Mouse (Mus musculus) heart, postnatal 10 days (tissue): ENCODE data around the gene Lpp. TPM values are rescaled to one million over a fixed set of nuclear protein-coding genes. Genes with fewer than 3 reads are reported as not detected.

Source experiments
- DNase-seq, 2 experiments: peaks; one replicate each; pipeline ENCODE4 v3.0.0; 2021
- intact Hi-C: fragments of 180-260 bp; cut with DNase I; formaldehyde crosslinking; loops from one replicate; pipeline ENCODE4 v1.15.1; 2025
- total RNA-seq, 2 experiments: library from RNA; stranded (reverse); gene quantifications; 2 replicates each; pipeline ENCODE4 v1.2.3; 2021

The Lpp gene
- 10 to 100 TPM; 58.8 TPM for total RNA-seq

DNA sequence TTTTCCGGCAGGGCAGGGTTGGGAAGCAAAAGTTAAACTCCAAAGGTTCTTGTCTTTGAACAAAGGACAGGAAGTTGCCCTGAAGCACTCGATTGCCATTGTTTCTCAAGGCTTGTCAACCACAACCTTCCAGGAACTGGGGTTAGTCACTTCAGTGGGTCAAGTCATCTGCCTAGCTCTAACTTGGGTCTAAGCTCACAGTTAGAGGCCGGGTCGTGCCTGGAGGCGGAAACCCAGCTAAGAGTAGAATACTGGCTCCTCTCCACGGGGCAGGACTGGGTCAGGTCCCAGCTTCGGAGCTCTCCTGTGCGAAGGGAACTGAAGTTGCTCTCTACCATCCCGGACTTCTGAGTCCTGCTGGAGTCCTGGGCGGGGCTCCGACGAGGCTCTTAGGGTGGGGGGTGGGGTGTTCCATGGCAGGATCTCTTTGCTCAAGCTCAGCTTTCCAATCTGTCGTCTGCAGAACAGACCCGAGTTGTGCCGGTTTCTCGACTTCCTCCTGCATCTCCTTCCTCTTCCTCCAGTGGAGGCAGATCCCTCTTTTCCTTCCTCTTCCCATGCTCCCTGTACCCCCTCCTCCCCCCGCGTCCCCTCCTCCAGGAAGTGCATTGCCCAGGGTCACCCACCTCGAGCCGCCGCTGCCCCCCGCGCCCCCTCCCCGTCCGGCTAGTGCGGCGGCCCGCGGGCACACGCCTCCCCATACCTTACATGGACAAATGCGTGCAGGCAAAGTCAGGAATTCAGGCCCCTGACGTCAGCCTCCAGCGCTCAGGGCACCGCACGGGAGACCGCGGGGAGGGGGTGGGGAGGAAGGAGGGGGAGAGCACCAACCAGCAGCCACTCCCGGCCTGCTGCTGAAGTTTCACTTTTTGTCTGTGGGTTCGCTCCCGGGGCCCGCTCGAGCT, at the start of gene Lpp:
Lpp (plus strand) TSS at position 857 of the 905 bp plus-strand sequence.
- intact Hi-C loops = loop anchor here (1.0 to 5.0 kb wide), 4 partner anchors 89 to 669 kb away; partner anchors contain the start of genes Bcl6 and Gm37419
- peak; percentile 82 to 86 for DNase-seq

DNA sequence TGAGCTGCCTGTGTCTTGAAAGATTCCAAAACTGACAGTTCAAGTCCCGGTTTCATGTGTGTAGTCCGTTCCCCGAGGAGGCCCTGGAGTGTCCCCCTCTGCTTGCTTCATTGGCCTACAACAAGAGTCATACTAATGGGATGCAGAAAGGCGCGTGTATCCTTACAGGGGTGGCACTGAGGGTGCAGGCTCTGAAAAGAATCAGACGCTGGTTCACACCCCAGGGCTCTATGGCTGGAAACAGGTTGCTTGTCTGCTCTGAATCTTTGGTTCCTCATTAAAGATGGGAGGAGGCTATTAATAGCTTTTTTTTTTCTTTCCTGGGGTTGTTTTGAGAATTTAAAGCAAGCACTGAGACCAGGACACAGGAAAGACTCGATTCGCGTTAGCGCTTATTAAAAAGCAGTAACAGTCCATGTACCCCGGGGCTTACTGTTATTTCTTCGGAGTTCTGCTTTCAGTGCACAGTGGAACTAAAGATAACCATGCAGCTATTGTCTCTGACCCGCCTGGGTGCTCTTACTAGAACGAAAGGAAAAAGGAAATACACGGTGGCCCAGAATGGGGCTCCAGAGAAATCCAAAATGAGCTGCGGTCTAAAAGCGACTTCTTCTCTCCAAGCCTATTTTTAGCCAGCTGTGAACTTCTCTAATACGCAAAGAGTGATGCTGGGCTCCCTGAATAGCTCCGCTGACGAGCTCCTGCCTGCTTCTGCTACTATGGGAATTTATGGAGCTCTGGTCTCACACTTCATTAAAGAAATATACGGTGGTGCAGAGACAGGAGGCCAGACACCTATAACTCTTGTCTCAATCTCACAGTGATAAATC, 45.5 kb upstream of the Lpp start:
- peak; percentile 60 to 69 for DNase-seq
- intact Hi-C loops = loop anchor here (5.0 kb wide), 1 partner anchor 355 kb away; no protein-coding TSS in a partner anchor

DNA sequence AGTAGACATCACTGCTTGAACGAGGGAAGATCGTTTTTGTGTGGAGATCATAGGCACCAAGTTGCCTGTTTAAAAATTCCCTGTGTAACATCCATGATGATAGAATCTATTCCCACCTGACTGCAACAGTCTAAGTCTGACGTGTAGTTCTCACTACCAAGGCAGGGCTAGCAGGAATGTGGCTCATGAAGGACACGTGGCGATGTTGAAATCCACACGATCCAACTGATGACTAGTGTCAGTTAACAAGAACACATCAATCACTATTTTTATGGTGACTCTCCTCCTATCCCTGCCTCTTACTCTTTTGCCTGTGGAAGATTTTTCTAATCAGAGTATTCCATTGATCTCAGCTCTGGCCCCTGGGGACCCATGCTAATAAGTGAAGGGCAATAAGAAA, 43.0 kb upstream of the Lpp start:
- intact Hi-C loops = no loop called here
- DNase-seq = no peak

DNA sequence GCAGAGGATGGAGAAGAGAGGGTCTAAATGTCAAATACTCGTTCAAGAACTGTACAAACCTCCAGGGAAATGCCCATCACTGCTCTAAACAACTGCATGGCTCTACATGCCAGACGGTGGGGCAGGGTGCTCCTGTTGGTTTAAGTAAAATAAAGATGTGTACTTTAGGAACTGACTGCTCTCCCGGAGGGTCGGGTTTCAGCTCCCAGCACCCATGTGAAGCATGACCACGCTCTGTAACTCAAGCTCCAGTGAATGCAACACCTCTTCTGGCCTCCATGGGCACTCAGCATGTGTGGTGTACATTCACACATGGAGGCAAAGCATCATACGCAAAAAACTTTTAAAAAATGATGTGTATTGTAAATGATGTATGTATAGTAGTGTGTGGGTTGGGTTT, 42.6 kb upstream of the Lpp start:
- DNase-seq = no peak
- intact Hi-C loops = no loop called here

DNA sequence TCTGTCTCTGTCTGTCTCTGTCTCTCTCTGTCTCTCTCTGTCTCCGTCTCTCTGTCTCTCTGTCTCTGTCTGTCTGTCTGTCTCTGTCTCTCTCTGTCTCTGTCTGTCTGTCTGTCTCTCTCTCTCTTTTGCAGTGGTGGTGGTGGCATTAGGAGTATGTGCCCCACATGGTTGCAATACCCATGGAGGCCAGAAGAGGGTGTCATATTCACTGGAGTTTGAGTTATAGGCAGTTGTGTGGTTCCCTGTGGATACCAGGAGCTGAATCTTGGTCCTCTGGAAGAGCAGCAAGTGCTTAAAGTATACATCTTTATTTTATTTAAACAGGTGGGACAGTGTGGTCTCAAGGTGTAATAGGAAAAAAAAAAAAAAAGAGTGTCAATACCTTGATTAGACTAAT, 41.5 kb upstream of the Lpp start:
- intact Hi-C loops = no loop called here
- DNase-seq = no peak

DNA sequence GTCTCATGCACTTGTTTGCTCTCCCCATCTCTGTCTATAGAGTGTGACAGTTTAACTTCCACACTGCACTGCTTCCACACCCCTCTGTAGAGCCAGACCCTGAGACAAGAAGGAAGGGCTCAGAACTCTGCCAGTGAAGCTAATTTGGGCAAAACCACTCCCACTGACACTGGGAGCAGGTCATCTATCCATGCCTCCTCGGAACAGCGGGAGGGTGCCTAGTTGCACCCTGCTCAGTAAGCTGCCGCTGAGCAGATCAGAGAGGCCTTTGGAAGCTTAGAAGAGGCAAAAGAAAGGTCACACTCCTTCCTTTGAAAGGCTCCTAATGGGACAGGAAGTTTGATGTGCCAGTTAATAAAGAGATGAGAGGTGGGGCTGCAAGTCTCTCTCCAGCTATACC, 39.5 kb upstream of the Lpp start:
- DNase-seq = peak in 1 of 2 experiments; percentile 22
- intact Hi-C loops = no loop called here

DNA sequence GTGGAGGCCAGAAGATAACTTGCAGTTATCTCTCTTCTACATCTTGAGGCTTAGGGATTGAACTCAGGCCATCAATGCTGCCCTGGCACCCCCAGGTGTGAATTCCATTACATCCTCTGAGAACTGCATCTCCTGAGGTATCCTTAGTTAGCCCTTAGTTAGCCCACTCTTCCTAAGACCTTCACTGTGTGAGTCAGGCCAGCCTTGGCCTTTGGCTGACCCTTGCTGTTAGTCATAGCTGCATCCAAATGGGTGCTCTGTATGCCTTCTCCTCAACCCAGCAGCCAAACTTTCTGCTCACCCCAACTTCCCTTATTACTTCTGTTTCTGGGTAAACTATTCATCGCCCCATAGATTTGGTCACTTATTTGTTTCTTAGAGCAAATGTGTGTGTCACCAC, 31.6 kb upstream of the Lpp start:
- intact Hi-C loops = no loop called here
- DNase-seq = no peak

DNA sequence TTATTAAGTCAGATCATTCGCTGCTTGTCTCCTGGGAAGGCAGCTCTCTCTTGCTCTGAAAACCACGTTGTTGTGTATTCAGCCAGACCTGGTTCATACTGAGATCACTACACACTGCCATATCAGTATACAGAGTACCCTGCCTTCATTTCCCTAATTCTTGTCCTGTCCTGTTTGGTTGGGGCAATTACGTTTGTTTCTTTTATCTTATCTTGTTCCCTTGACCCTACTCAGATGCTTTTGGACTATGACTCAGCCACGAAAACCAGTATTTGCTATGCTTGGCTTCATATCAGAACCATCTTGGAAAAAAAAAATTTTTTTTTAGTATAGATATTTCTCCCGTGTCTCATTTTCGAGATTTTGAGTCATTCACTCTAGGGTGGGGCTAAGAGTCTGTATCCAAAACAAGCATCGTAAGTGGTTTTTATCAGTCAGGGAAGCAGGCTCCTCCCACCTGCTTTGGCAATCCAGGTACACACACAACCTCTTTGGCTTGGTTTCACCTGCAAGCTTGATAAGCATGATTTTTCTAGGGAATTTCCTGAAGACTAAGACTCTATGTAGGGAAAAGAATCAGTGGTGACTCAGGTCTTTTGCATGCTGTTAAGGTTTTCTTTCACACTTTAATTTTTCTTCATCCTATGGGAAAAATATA, 29.1 kb upstream of the Lpp start:
- intact Hi-C loops = no loop called here
- no peak for DNase-seq

DNA sequence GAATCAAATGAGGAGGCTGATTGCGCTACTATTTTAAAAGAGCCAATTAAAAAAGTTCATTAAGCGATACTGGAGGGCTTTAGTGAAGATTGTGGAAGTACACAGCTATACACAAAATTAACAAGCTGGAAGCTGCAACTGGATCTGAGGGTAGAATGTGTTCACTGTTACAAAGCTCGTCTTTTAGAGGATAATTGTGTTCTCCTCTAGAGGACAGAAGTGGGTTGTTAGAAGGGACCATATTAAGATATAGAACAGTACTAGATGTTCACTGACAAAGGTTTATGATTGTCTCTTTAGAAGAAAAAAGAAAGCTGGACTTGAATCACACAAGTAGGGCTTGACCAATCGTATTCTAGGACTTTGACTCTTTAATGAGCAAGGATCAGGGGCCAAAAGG, 27.4 kb upstream of the Lpp start:
- DNase-seq = no peak

DNA sequence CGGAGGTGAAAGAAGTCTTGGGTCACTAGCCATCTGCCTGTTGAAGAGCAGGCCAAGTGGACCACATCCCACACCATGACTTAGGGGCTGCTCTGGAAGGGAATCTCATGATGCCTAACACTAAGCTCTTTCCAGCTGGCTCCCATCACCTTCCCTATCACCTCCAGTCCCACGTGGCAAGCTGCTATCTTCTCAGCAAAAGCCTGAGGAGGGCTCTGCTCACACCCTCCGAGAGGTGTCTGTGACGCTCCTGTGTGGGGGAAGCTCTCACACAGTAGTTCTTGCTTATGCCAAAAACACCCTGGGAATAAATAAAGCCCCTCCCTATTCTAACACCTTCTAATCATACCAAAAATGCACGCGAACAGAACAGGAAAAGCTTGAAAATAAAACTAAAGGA, 26.2 kb upstream of the Lpp start:
- intact Hi-C loops = no loop called here
- DNase-seq = peak; percentile 29 to 45

More for the DNA sequence above, 27.4 kb upstream of the Lpp start:
- intact Hi-C loops = no loop called here

DNA sequence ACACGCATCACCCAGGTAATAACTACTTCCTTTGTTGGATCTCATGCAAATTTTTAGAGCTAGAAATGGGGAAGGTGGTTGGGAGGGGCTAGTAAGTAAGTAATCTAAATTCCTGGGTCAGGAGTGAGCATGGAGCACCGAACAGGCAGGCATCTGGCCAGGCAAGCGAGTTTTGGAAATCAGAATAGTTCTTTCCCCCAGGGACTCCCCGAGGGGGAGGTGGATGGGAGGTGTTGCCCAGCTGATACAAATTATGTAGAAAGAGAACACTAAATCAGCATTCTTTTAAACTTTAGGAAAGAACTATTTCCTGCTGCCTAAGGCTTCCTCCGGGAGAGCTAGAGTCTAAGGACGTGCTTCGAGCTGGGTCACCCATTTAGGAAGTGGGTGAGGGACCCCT, 25.8 kb upstream of the Lpp start:
- DNase-seq = peak; percentile 27 to 28
- intact Hi-C loops = no loop called here

DNA sequence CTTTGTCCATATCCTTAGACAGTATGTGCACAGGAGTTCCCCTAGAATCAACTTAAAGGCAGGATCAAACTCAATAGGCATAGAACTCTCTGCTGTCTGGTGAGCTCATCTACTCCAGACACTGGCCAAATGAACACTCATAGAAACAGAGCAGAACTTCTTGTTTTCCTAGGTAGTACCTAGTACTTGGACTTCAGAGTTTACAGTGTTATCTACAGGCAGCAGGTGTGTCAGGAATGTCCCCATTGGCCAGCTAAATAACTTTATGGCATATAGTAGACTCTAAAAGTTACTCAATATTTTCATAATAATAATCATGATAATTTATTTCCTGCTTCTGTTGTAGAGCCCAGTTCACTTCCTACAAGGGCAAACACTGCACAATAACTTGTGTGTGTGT, 16.8 kb upstream of the Lpp start:
- no peak for DNase-seq
- intact Hi-C loops = no loop called here

DNA sequence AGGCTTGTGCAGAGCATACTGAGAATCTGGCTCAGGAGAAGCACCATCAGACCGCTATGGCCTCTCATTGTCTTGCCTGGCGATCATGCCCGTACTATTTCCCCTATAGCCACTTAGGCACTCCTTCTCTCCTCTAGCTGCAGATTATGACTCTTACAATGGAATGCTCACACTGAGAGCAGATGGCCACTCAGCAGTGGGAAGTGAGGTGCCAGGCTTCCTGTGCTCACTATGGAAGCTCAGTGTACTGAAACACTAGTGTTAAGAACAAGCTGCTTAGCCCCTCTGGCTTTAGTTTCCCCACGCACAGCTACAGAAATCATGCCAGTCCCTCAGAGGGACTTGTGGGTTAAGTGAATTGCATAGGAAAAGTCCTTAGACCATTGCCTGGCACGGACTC, 2.7 kb upstream of the Lpp start:
- DNase-seq = no peak
- intact Hi-C loops = loop anchor here (5.0 kb wide), 3 partner anchors 92 to 672 kb away; no protein-coding TSS in a partner anchor

DNA sequence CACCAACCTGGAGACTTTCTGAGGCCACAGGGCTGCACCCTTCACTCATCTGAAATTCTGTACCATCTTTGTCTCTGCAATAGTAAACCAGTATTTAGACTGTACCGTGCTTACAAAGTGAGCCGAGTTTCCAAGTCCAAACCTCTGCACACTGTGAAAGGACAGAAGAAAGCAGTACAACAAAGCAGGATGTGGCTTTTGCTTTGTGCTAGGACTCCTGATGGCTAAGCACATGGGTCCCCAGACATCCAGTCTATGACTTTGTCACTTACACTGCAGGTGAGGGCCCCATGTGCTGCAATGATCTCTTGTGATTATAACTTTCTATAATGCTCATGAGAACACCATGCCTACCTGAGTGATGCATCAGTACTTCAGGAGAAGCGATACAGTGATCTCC, 2.2 kb upstream of the Lpp start:
- DNase-seq = no peak
- intact Hi-C loops = loop anchor here (5.0 kb wide), 3 partner anchors 91 to 671 kb away; no protein-coding TSS in a partner anchor

DNA sequence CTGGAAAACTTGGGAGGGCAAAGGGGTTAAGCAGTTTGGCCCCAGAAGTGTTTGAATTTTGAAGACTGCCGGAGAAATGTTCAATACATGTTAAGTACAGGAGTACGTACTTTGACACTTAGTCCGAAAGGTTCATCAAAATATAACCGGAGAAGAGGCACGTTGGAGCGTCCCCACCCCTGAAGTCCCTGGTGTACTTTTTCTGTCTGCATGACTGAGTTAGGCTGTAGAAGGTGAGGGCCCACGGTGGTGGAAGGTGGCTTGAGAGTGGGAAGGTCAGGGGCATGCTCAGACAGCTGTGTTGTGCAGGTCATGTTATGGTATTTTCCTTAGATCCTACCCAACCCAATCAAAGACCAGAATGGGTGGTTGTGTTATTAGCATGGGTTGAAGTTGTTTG, 1.4 kb upstream of the Lpp start:
- intact Hi-C loops = loop anchor here (5.0 kb wide), 3 partner anchors 90 to 670 kb away; no protein-coding TSS in a partner anchor
- DNase-seq = no peak

DNA sequence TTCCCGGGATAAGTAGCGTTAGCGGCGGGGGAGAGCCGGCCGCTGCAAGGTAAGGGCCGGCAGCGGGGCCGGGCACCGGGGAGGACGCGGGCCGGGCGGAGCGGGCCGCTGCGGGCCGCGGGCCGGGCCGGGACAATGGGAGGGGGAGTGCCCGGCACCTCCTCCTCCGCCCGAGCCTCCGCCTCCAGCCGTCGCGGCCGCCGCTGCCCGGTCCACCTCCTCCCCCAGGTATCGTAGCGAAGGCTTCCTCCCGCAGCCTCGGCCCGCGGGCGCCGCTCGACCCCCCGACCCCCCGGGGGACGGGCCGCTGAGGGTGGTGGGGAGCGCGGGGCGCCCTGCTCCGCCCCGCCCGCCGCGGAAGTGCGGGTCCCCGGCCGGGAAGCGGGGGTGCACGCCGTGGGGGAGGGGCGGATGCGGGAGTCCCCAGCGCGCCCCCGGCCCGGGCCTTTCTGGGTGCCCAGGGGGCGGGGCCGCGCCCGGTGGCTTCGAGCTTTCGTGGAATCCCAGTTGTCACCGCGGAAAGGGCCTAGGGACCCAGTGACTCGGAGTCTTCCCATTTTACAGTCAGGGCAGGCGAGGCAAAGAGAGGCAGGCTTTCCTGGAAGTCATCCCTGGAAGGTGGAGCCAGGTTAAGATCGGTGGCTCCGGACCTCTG, 376 bp downstream of the Lpp start:
- intact Hi-C loops = loop anchor here (1.0 to 5.0 kb wide), 4 partner anchors 89 to 669 kb away; partner anchors contain the start of genes Bcl6 and Gm37419
- peak; percentile 77 to 84 for DNase-seq

DNA sequence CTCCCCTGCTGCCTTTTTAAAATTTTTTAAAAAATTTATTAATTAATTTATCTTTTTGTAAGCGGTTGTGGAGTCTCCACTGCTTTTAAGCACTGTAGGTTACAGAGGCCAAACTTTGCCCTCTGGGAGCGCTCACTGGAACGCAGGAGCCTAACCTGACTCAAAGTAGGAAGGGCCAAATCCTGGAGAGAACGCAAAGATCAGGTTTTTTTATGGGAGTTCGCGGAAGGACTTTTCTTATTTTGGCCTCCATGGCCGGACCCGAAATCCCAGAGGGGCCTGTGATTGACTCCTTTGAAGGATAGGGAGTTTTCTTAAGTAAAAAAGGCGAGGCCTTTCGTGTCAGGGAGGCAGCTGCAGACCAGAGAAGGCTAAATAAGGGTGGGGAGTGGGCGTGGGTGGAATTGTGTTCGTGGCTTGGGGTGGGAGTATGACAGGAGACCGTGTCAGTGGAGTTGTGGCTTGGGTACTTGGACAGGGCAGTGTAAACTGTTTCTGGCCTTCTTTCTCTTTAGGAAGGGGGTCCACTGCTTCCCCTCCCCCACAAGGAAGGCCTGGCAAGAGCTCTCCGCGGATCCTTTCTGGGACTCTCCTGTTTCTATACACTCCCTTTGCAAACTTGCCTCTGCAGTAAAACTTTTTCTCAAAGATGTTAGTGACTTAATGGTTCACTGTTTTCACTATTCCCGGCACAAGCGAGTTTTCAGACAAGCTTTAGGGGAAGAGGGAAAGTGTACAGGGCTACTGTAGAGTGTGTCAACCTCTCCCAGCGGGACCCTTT, 1.1 kb downstream of the Lpp start:
- intact Hi-C loops = loop anchor here (5.0 kb wide), 3 partner anchors 88 to 668 kb away; no protein-coding TSS in a partner anchor
- DNase-seq = peak; percentile 70 to 71

DNA sequence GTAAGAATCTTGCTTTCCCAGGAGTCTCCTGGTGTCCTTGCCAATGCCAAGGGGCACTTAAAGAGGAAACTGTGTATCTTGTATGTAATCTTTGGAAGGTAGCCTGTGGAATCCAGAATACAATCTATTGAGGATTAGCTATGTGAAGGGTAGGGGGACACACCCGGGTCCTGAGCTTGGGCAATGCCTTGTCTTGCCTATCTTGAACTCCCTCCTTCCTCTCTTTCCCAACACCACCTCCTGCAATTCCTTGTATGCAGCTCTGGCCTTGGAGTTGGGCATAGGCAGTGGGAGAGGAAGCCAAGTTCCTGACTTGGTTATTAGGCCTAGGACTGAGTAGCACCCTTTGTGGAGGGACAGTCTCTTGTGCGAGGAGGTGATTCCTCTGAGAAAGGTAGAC, 1.8 kb downstream of the Lpp start:
- peak; percentile 35 to 46 for DNase-seq
- intact Hi-C loops = no loop called here

DNA sequence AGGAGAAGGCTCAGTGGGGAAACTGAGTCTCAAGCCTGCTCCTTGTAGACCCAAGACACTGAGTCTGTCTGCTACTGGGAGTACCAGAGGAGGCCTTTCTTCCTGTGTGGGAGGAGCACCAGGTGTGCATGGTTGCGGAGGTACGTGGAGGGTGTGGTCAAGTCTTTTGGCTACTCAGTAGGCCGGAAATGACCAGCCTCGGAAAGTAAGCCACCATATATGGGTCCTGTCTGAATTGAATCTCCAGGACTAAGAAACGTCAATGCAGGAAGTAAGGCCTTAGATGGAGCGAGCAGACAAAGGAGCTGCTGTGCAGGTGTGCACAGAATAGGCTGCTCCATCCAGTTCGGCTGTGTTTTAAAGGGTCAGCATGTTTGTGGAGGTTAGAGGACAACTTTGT, 3.2 kb downstream of the Lpp start:
- intact Hi-C loops = no loop called here
- DNase-seq = no peak
